Mouse (Mus musculus): ENCODE measurements at regions not wholly inside any gene's neighbourhood (a gene's known extent, or its start where the extent isn't known, plus 50 kb on each side); places are given as distances from the start of the nearest gene placed in this dataset.

DNA sequence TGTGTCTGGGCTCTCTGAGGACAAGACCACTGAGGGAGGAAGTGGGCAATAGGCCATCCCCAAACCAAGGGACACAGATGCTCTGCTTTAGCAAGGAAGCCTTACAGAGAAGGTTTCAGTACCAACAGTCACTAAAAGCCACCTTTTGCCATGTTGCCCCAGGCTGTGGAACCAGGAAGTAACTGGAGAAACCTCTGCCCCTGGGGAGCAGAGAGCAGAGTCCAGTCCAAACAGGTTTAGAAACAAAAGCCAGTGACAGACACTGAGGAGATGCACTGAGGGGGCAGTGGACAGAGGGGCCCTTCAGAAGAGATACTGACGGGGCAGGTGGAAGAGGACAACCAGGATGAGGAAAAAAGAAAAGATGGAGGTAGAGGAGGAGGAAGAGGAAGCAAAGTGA is 186.2 kb upstream of the Afdn start:
- DNase-seq (ENCODE audit: low read depth in 3 of 3, low spot score in 3 of 3), result no peak
- no peak overlapping the region for H3K27ac ChIP-seq
- no peak for ATAC-seq (ENCODE audit: insufficient read depth)

DNA sequence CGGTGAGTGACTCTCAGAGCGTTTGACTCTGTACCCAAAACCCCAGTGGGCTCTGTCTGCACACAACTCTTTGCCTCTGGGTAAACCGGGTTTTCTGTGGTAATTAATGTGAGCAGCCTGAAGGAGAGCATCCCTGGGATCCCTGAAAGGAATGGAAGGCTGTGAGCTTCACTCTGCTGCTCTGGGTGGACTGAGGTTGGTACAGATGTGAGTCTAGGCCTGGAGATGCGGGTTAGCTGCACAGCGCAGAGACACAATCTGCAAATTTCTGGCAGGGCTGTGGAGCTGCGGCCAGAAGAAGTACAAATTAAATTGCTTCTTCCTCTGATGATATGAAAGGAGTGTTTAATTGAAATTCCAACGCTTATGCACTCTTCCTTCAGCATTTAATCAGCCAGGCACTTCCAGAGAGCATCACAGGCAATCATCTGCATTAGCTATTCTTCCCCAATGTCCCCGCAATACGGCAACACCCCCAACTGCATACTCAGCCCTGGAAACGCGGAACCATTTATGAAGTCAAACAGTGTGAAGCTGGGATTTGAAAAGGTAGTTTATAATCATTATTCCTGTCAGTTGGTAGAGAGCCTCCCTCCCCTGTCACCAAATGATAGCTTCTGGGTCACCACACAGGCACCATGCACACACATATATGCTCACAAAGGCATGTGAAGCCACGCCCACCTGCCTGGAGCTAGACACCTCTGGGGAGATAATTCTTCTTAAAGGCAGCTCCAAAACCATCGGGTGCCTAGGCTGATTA is 185.5 kb upstream of the Afdn start:
- TF ChIP-seq CTCF (IDR thresholded peaks at IDR 0.05; ENCODE audit: low read depth), result no peak
- no peak for TF ChIP-seq EP300 (IDR thresholded peaks at IDR 0.05; ENCODE audit: low read depth)
- DNase-seq (ENCODE audit: low read depth in 3 of 3, low spot score in 3 of 3) (no peak), ATAC-seq (ENCODE audit: insufficient read depth) (no peak)
- Histone ChIP-seq H3K9me3 (ENCODE audit: control insufficient read depth, low read length) (no peaks in the 10 kb centered on the region), H3K4me3 (ENCODE audit: insufficient read depth in 1 of 2, low read depth in 2 of 2, low read length in 2 of 2) (no peak overlapping the region), H3K27ac (no peak overlapping the region), H3K36me3 (replicated peaks; ENCODE audit: control insufficient read depth, insufficient read depth, low read depth) (no peaks in the 10 kb centered on the region), H3K4me1 (replicated peaks; ENCODE audit: control insufficient read depth in 2 of 2, insufficient read depth in 2 of 2, low read length in 1 of 2) (peaks cover 0 to 2% of the 10 kb centered on the region in 2 experiments; a peak in 1 of 4 replicates), H3K4me2 (ENCODE audit: low read depth) (no peak overlapping the region), H3K27me3 (ENCODE audit: control insufficient read depth, insufficient read depth, low read length) (no peaks in the 10 kb centered on the region), H3K9ac (replicated peaks) (no peak overlapping the region)
- WGBS (ENCODE audit: insufficient replicate concordance), result 65% methylated on average over 13 of the region's 13 CpGs

More for the DNA sequence above, 186.2 kb upstream of the Afdn start:
- no peak overlapping the region for H3K4me3 ChIP-seq (ENCODE audit: insufficient read depth in 1 of 2, low read depth in 2 of 2, low read length in 2 of 2)
- no peaks in the 10 kb centered on the region for H3K27me3 ChIP-seq (ENCODE audit: control insufficient read depth, insufficient read depth, low read length)
- no peaks in the 10 kb centered on the region for H3K36me3 ChIP-seq (replicated peaks; ENCODE audit: control insufficient read depth, insufficient read depth, low read depth)
- no peak overlapping the region for H3K4me2 ChIP-seq (ENCODE audit: low read depth)
- TF ChIP-seq CTCF (IDR thresholded peaks at IDR 0.05; ENCODE audit: low read depth) (no peak), EP300 (IDR thresholded peaks at IDR 0.05; ENCODE audit: low read depth) (no peak)
- H3K9me3 ChIP-seq (ENCODE audit: control insufficient read depth, low read length), result no peaks in the 10 kb centered on the region
- WGBS (ENCODE audit: insufficient replicate concordance), result 55% methylated on average over 1 of the region's 1 CpGs
- no peak overlapping the region for H3K9ac ChIP-seq (replicated peaks)
- H3K4me1 ChIP-seq (replicated peaks; ENCODE audit: control insufficient read depth in 2 of 2, insufficient read depth in 2 of 2, low read length in 1 of 2), result peaks cover 0 to 2% of the 10 kb centered on the region in 2 experiments; a peak in 1 of 4 replicates

DNA sequence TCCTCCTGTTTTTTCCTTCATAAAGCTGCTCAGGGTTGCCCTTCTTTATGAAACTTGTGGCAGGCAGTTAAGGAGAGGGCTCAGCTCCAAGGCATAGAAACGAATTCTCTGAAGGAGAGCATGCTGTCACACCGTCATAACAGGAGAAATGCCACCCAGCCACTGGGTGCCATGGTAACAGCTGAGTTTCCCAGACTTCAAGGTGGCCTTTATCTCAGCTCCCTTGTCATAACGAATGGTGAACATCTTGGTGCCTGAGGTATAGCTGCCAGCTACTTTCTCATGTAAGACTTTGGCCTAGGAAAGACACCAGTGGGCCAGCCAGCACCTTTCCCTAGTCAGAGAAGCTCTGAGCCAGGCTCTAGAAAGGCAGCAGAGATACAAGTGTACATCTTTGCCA is 182.5 kb upstream of the Afdn start:
- Histone ChIP-seq H3K9ac (replicated peaks) (no peak overlapping the region), H3K36me3 (replicated peaks; ENCODE audit: control insufficient read depth, insufficient read depth, low read depth) (no peaks in the 10 kb centered on the region), H3K4me1 (replicated peaks; ENCODE audit: control insufficient read depth in 2 of 2, insufficient read depth in 2 of 2, low read length in 1 of 2) (peaks cover 0 to 8% of the 10 kb centered on the region in 2 experiments; a peak in 2 of 4 replicates), H3K4me2 (ENCODE audit: low read depth) (no peak overlapping the region), H3K9me3 (ENCODE audit: control insufficient read depth, low read length) (no peaks in the 10 kb centered on the region), H3K27me3 (ENCODE audit: control insufficient read depth, insufficient read depth, low read length) (no peaks in the 10 kb centered on the region), H3K27ac (no peak overlapping the region), H3K4me3 (ENCODE audit: insufficient read depth in 1 of 2, low read depth in 2 of 2, low read length in 2 of 2) (no peak overlapping the region)
- WGBS (ENCODE audit: insufficient replicate concordance), result 65% methylated on average over 3 of the region's 3 CpGs
- TF ChIP-seq EP300 (IDR thresholded peaks at IDR 0.05; ENCODE audit: low read depth) (no peak), CTCF (IDR thresholded peaks at IDR 0.05; ENCODE audit: low read depth) (no peak)
- ATAC-seq (ENCODE audit: insufficient read depth) (no peak), DNase-seq (ENCODE audit: low read depth in 3 of 3, low spot score in 3 of 3) (no peak)

DNA sequence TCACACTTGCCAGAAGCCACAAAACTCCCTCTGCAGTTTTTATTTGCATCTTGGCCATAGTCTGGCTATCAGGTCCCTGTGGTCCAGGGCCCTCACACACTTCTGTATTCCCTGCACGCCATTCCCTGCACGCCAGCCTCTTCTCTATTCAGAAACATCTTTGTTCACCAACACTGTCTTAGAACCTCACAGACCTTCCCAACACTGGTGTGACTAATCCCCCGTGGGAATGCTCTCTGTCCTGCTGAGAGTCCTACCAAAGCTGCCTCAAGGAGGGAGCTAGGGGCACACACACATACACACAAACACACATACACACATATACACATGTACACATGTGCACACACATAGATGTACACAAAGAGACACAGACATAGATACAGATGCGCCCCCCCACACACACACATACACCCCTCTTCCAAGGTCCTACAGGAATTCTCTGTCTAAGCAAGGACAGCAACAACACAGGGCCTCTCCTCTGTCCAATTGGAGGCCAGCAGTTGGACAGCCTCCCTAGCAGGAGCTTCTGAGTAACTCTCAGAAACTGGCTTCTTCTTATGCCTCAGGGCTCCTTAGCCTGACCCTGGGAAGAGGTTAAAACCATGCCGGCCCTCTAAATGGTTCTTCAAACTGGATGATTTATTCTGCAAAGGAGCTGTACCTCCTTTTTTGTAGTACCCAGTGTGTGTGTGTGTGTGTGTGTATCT is 179.0 kb upstream of the Afdn start:
- WGBS (ENCODE audit: insufficient replicate concordance), result 67% methylated on average over 5 of the region's 5 CpGs
- Histone ChIP-seq H3K36me3 (replicated peaks; ENCODE audit: control insufficient read depth, insufficient read depth, low read depth) (no peaks in the 10 kb centered on the region), H3K27ac (no peak overlapping the region), H3K27me3 (ENCODE audit: control insufficient read depth, insufficient read depth, low read length) (no peaks in the 10 kb centered on the region), H3K4me1 (replicated peaks; ENCODE audit: control insufficient read depth in 2 of 2, insufficient read depth in 2 of 2, low read length in 1 of 2) (peaks cover 0 to 8% of the 10 kb centered on the region in 2 experiments; a peak in 1 of 4 replicates), H3K4me3 (ENCODE audit: insufficient read depth in 1 of 2, low read depth in 2 of 2, low read length in 2 of 2) (no peak overlapping the region), H3K9me3 (ENCODE audit: control insufficient read depth, low read length) (no peaks in the 10 kb centered on the region; the same call in none of the 2 replicates), H3K4me2 (ENCODE audit: low read depth) (no peak overlapping the region), H3K9ac (replicated peaks) (no peak overlapping the region)
- DNase-seq (ENCODE audit: low read depth in 3 of 3, low spot score in 3 of 3) (no peak), ATAC-seq (ENCODE audit: insufficient read depth) (no peak)
- TF ChIP-seq CTCF (IDR thresholded peaks at IDR 0.05; ENCODE audit: low read depth) (no peak), EP300 (IDR thresholded peaks at IDR 0.05; ENCODE audit: low read depth) (no peak)

DNA sequence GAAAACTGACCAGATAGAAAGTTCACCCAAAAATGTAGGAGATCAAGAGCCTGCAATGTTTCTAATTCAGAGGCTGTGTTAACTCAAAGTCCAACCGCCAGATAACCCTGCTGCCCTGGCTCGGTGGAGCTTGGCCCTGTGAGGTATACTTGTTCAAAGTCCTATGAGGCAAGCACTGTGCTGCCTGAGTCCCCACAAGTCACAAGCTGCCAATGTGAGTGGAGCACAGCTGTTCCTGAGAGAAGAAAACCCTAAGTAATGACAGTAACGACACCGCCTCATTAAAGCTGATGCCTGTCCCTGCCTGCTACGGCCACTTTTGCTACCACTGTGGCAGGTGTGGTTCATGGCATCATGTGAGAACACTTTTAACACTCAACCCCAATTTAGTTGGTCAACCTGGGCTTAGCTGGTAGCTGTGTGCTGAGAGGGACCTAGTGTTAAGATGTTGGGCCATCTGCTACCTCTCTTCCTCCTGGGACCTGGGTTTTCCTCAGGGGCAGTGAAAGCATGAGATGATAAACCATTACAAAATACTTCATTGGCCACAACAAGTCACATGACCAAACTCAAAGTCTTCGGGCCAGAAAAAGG is 178.2 kb upstream of the Afdn start:
- H3K27ac ChIP-seq, result no peak overlapping the region
- H3K4me1 ChIP-seq (replicated peaks; ENCODE audit: control insufficient read depth in 2 of 2, insufficient read depth in 2 of 2, low read length in 1 of 2), result peaks cover 0 to 8% of the 10 kb centered on the region in 2 experiments; a peak in 1 of 4 replicates
- no peaks in the 10 kb centered on the region; the same call in none of the 2 replicates for H3K9me3 ChIP-seq (ENCODE audit: control insufficient read depth, low read length)

More for the DNA sequence above, 178.2 kb upstream of the Afdn start:
- ATAC-seq (ENCODE audit: insufficient read depth) (peak; percentile 79), DNase-seq (ENCODE audit: low read depth in 3 of 3, low spot score in 3 of 3) (peak in 2 of 3 experiments; percentile 24 to 26)
- TF ChIP-seq CTCF (IDR thresholded peaks at IDR 0.05; ENCODE audit: low read depth) (no peak), EP300 (IDR thresholded peaks at IDR 0.05; ENCODE audit: low read depth) (no peak)
- no peak overlapping the region for H3K9ac ChIP-seq (replicated peaks)
- WGBS (ENCODE audit: insufficient replicate concordance), result 61% methylated on average over 6 of the region's 6 CpGs
- no peak overlapping the region for H3K4me3 ChIP-seq (ENCODE audit: insufficient read depth in 1 of 2, low read depth in 2 of 2, low read length in 2 of 2)
- H3K36me3 ChIP-seq (replicated peaks; ENCODE audit: control insufficient read depth, insufficient read depth, low read depth), result no peaks in the 10 kb centered on the region
- H3K27me3 ChIP-seq (ENCODE audit: control insufficient read depth, insufficient read depth, low read length), result no peaks in the 10 kb centered on the region
- no peak overlapping the region for H3K4me2 ChIP-seq (ENCODE audit: low read depth)

Measured in liver, embryonic 14.5 days (tissue).